Mouse (Mus musculus) small intestine, adult 2 months (tissue): ENCODE results near the gene AY358078.
"Not testable (repeated sequence)": the region's sequence is repeated elsewhere in the genome, so short reads cannot be mapped to it uniquely, and the experiment has no call there.

ENCODE experiments used
- CTCF ChIP-seq: fragments of 200-500 bp; IDR thresholded peaks from 2 replicates; pipeline ENCODE4 v1.5.1; 2012; ENCODE audit warnings: low read depth, mild to moderate bottlenecking, control low read depth, inconsistent platforms, low read length, moderate library complexity, mixed read lengths; ENCODE audit not compliant: insufficient replicate concordance, insufficient read length; ENCODE audit errors: extremely low read depth
- POLR2A ChIP-seq: fragments of 200-500 bp; IDR thresholded peaks from 2 replicates; pipeline ENCODE4 v1.6.1; 2012; ENCODE audit warnings: low read depth, mild to moderate bottlenecking, control low read depth, inconsistent platforms, low read length, moderate library complexity

- not testable (repeated sequence) for TF ChIP-seq CTCF, POLR2A
These were observed 55.4 kb downstream of the AY358078 start for GRCm38 (mm10) chr14:51855280-51855679.
